Mouse (Mus musculus): ENCODE data around the gene Mrgprf.

Mrgprf gene

DNA sequence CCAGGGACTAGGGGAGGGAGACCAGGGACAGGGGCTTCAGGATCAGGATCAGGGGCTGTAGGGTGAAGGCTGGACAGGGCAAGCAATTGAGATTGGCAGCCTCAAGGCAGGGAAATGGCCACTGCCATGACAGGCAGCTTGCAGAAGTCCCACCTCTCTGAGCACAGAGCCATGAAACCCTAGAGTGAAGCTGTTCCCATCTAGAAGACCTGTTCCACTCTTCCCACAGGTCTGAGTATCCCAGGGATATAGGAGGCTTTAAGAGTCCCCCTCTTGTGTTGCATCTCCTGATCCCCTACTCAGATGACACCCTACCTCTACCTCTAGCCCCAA, 346 bp downstream of the Mrgprf start:
- no peak for DNase-seq

DNA sequence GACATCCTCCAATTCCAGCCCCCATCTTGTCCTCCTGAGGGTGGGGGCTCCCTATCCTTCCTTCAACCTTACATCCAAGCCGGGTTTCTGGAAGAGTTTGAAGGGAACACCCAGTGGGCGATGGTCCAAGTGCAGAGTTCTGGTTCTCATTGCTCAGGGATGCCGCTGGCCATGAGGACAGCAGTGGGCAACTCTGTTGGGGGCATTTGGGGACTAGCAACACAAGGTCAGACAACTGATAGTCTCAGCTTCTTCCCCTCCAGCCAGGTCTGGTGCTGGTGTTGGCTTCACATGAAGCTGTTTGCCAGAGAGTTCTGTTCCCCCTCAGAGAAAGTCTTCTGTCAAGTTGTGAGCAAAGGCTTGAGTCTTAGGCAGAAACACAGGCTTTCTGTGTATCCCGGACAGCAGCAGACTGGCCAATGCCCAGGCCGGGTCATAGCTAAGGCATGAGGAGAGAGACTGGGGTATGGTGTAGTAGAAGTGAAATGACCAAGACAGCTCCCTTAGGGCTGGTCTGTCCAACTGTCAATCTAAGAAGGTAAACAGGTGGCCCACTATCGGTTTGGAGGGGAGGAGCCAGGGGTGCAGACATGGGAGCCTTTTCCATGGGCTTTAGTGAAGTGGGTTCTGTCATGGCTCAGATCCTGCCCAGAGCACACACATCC, 845 bp downstream of the Mrgprf start:
- no peak for DNase-seq

DNA sequence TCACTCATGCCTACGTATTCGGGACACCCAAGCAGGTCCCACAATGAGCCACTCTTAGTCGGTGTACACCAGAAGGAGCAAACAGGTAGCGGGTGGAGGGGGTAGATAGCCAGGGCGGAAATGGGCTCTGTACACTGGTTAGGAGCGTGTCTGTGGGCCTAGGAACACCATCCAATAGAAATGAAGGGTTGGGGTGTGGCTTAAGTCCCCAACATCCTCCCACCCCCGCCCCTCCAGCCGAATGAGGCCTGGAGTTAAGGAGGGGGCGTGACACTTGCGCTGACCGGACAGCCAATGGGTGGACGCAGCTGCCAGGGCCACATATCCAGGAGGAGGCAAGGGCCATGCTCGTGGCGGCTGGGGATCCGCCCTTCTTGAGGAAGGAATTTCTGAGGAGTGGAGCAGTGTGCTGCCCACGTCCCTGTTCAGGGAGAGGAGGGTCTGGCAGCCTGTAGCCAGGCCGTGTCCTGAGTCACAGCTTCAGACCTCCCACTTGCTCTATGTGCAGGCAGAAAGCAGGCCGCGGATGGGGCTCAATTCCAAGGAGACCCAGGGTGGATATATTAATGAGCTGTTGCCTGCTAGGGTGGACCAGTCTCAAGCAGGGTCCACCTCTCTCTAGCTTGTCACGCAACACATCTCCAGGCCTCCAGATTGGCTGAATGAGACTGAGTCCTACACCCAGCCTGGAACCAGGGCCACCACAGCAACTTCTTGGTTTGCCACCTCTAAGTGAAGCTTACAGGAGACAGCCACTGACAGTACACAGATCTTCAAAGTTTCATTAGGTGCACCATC, 2.1 kb downstream of the Mrgprf start:
- DNase-seq = no peak

DNA sequence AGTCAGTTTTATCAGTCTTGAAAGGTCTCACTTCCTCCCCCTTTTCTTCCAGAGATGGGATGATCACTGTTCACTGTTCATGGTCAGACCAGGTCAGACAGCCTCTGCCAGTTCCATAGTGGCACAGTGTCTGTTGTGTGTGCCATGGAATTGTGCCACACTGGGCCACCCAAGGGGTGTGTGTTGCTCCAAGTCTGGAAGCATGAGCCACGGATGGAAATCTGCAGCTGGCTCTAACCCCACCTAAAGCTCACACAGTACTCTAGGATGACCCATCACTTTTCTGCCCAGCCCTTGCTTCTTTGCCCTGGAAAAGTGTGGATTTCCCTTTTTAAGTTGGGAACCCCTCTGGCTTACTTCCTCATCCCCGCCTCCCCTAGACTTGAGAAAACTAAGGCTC, 3.5 kb downstream of the Mrgprf start:
- DNase-seq = no peak

GRCm38 (mm10) chr7:145307636-145308035, 7.0 kb downstream of the Mrgprf start:
- DNase-seq = no peak

- DNase-seq = no peak
Observed at GRCm38 (mm10) chr7:145308061-145308675, 7.5 kb downstream of the Mrgprf start.

DNA sequence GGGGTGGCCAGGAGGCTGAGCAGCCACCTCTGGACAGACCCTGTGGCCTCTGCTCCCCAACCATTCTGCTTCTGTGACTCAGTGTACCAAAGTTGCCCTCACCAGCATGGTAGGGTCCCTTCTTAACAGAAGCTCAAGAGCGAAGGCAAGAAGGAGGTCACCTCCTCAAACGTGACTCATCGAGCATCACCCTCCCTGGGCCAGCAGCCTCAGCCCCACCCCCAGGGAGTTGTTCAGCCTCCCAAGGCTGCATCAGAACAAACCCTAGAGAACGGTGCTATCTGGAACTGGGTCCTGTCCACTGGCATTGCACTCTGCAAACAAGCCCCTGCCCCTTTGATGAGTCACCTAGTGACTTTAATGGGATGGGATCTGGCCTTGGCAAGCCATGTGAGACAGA, 8.2 kb downstream of the Mrgprf start:
- no peak for DNase-seq

- DNase-seq = no peak
Observed at GRCm38 (mm10) chr7:145309877-145310276, 9.2 kb downstream of the Mrgprf start.

GRCm38 (mm10) chr7:145310526-145310925, 9.9 kb downstream of the Mrgprf start:
- no peak for DNase-seq

DNA sequence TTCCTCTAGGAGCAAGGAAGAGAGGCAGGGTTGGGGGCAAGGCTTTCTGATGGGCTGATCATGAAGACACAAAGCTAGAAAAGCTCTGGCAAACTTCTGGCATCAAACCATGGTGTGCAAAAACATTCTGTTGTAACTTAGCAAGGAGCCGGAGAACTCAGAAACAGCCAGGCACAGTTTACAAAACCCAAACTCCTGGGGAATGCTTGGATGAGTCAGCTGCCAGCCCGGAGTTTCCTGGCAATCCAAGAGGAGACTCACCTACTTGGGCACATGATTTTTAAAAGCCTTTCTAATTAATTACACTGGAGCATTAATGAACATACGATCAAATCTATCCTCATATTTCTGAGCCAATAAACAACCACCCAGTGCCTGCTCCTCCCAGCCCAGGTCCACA, 11.5 kb downstream of the Mrgprf start:
- DNase-seq = no peak

DNA sequence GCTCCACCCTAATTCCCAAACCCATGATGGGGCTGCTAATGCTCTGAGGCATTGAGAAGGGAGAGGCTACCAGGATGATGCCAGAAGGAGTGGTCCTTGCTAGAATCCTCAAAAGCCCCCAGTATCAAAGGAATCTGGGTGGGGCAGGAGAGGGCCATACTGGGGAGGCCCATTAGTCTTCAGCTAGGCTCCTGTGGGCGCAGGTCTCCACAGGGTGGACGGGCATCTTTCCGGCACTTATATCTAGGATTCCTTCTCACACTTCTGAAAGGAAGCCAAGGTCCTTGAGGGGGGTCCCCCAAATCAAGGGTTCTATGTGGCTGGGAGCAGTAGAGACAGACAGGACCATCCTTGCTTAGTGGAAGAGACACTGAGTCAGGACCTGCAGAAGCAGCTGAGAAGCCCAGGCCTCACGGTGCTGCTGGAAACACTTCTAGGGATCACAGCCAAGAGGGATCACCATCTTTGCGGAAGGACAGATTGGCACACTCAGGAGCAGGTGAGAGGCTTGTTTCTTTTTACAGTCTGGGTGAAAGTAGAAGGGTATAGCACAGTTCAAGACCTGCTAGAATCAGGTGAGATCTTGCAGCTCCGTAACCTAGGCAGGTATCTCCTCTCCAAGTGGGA, 14.3 kb downstream of the Mrgprf start, which contains the start of gene Mrgprd:
Gene Mrgprd, plus strand, starts transcription at position 51 of the 627 bp plus-strand sequence.
- DNase-seq = no peak

DNA sequence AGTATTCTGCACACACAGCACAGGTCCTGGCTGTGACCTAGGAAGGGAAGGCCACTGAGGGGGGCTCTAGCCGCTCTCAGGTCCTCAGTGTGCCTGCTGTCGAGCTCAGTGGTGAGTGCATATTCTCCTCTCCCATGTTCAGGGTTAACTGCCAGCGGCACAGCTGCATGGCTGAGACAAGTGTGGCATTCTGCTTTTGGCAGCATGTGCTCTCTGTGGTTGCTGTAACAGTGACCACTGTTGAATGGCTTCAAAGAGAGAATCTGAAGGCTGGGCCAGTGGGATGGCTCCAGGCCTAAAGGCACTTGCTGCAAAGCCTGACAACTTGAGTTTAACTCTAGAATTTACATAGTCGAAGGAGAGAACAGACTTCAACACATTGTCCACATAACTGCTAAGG, 16.9 kb downstream of the Mrgprf start:
- no peak for DNase-seq

GRCm38 (mm10) chr7:145319481-145319880, 18.9 kb downstream of the Mrgprf start:
- no peak for DNase-seq

GRCm38 (mm10) chr7:145323607-145324006, 23.0 kb downstream of the Mrgprf start:
- no peak for DNase-seq

GRCm38 (mm10) chr7:145325697-145326096, 25.1 kb downstream of the Mrgprf start:
- no peak for DNase-seq

GRCm38 (mm10) chr7:145329982-145330381, 29.4 kb downstream of the Mrgprf start:
- DNase-seq = no peak

DNA sequence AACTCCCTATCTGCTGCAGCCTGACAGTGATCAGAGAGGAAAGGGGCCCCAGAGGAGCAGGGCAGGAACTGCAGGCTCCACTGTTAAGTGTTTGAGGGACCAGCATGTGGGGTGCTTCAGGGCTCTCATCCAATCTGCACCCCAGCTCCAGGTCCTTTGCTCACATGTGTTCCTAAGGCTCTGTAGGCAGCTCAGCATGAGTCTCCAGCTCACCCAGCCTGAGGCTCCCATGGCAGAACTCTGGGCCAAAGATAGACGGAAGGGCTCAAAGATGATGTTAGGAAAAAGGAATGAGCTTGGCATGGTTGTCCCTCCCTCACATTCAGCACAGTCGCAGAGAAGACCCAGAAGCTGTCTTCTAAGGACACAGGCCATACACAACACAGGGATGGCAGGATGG, 30.0 kb downstream of the Mrgprf start:
- DNase-seq = no peak

DNA sequence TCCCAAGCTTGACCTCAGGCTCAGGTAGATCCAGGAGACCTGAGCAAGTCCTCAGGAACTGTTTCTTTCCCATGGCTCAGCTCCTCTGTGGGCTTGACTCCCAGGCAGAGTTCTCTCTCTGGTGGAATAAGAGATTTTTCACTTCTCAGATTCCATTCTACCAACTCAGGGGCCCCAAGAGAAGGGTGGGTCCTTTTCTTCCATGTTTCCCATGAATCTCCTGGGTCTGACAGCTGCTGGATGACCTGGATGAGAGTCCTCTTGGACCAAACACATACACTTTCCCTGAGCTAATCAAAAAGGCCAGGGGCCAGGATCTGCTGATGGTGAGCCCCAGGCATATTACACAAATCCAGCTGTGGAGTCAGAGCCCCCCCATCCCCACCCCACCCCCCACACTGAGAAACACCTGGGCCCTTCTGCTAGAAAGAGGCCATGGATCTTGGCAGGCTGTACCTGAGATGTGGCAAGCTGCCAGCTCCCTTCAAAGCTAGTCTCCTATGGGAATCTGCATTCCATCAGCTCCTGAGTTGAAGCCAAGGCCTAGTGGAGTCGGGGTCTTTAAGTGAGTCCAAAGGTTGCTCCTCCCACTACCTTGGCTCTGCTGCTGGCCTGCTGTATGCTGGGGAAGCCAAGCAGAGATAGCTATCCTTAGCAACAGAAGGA, 31.9 kb downstream of the Mrgprf start:
- DNase-seq = no peak

- DNase-seq = no peak
Observed at GRCm38 (mm10) chr7:145333936-145334335, 33.3 kb downstream of the Mrgprf start.

DNA sequence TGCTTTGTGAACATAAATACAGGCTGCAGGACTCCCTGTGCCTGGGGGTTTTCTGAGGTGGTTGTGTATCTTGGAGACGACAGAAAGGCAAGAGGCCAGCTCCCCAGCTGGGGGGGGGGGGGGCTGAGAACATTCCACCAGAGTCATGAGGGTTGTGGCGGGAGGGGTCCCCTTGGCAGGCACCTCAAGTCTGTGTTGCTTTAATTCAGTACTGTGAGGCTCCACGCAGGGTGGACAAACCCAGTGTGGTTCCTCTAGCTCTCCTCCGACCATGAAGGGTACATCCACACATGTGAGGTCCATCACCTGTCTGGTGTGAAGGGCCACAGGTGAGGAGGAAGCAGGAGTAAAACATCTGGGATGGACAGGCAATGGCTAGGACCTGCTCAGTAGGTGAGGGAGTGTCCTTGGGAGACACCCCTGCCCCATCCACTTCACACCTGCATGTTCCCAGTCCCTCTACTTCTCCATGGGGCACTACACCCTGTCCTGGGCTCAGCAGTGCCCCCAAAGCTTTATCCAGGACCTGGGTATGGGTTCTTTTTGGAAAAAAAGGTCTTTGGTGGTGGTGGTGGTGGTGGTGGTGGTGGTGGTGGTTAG, 33.9 kb downstream of the Mrgprf start:
- DNase-seq = no peak

- no peak for DNase-seq
Observed at GRCm38 (mm10) chr7:145335199-145335598, 34.6 kb downstream of the Mrgprf start.

- no peak for DNase-seq
Observed at GRCm38 (mm10) chr7:145335616-145336332, 35.1 kb downstream of the Mrgprf start.
